Mouse (Mus musculus) CH12F3 (cell line): ENCODE results near the gene Naip6.
"Not testable (repeated sequence)": the region's sequence is repeated elsewhere in the genome, so short reads cannot be mapped to it uniquely, and the experiment has no call there.

ENCODE experiments used
- in situ Hi-C: fragments of 300-500 bp; cut with MboI; formaldehyde crosslinking; loops from 2 replicates; pipeline ENCODE4 v1.14.3; 2020; ENCODE audit warnings: low sequenced_read_pairs

Naip6 gene

DNA sequence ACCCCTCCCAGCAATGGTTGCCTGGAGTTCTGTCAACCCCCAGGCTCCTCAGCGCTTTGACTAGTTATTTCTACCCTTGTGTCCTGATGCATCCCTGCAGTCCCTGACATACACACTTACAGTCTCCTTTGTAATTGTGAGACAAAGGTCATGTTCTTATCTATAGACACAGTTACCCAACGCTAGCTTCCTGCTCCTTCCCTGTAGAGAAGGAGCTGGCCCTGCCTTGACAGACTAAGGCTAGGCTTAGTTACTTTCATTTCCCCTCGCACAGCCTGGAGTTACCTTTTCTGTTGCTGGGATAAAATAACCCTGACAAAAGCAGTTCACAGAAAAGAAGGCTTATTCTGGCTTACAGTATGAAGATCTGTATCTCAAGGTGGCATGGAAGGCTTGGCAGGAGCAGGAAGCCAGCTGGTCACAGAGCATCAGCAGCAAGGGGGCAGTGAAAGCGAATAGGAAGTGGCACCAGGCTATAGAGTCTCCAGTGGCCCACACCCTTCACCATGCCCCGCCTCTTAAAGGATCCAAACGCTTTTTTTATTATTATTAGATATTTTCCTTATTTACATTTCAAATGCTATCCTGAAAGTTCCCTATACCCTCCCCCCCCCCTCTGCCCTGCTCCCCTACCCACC lies at the start of gene Naip6:
Gene Naip6, minus strand, starts transcription at position 419 of the 638 bp plus-strand sequence.
- in situ Hi-C loops: not testable (repeated sequence)

DNA sequence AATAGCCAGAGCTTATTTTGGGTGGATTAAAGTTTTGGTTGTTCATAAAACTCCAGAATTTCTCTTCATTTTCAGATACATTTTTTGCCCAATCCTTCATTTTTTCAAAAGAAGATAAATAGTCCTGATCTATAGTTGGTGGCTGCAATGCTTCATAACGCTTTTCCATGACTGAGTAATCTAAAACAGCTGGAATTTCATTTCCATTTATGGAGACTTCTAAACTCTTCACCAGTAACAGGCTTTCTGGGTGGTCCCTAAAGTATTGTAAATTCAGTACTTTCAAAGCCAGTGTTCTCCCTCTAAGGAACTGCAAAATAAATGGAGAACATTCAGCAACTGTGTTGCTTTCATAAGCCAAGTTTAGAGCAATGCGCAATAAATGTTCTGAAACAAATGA lies 34.8 kb upstream of the Naip6 start:
- in situ Hi-C loops: not testable (repeated sequence)

DNA sequence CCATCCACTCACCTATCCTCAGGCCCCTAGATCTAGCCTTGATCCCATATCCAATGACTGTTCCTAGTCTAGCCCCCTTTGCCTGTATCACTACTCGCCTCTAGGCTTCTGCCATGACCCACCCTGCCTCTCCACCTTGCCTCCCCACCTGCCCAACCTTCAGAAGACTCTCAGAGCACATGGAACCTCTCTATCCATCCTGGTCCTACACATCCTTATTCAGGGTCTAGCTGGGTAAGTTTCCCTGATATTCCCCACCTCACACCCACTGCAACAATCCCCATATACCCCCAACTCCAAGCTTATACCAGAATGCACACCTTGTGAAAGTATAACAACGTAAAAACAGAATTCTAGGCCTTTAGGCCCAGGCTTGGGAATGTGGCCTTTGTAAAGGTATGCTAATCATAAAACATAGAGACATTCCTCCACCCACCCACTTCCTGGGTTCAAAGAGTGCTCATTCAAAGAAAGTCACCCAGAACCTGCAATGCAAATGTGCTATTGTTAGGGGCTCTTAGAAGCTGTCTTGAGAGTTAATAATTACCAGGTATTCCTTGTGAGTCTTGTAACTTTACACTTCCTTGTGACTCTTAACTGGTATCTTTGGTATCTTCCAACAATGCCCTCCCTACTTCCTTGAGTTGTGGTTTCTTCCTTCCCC lies 32.2 kb upstream of the Naip6 start:
- in situ Hi-C loops: not testable (repeated sequence)

DNA sequence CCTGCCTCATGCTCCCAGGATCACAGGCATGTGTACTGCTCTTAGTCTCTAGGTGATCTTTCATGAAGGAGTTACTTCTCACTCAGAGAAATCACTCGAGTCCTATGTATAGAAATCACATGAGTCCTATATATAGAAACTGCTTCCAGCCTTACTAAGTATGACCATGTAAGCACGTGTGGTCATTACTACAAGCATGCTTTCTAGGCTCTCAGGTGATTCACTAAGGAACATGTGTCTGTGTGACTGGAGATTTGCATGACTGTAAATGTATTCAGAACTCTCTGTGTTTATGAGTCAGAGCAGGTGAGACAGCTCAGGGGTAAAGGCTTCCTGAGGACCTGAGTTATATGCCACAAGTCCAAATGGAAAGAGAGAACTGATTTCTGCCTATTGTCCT lies 24.3 kb upstream of the Naip6 start:
- in situ Hi-C loops: no loop called here

DNA sequence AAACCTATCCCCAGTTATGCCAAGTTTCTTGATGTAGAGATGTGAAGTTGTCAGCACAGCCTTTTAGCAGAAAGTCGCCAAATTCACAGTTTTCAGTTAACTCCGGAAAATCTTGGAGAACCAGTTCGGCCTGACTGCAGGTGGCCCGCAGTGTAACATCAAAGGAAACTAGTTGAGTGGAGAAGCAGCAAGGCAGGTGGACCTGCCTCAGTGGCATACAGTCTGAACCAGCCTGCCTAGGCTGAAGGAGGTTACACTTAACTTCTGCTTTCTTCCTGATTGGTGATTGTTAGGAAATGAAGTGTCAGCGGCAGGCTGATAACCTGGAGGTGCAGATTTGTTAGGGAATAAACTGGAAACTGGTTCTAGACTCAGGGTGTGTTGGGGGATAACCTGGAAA lies 14.3 kb upstream of the Naip6 start:
- in situ Hi-C loops: not testable (repeated sequence)

DNA sequence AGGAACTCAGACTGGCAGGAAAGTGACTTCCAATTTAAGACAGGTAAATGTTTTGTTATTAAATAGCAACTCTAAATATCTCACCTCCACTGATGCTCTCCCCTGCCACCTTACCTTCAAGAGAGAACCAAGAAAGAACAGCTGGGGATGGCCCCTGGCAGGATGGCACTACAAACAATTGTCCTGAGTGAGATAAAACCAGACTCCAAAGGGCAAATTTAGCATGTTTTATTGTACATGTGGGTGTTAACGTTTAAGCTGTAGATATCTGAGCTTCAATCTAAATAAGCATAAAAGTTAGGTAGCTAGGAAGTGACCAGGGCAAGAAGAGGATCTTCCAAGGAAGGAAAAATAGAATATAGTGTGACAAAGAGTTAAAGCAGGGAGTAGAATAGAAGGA lies 11.4 kb upstream of the Naip6 start:
- in situ Hi-C loops: not testable (repeated sequence)

DNA sequence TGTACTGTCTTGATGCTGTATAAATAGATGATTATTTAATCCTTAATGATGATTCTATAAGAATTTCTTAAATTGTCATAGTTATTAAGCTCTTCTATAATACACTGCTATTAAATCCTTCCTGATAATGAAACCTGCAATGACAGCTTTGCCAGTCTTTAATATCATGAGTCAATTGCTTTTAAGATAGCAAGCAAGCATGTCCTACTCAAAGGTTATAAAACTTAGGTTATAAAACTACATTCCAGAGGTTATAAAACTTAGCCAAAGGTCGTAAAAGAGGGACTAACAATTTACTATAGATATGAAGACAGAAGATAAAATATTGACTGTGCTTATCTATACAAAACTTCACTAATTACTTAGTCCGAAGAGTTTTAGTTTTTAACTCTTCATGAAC lies 10.6 kb upstream of the Naip6 start:
- in situ Hi-C loops: not testable (repeated sequence)

DNA sequence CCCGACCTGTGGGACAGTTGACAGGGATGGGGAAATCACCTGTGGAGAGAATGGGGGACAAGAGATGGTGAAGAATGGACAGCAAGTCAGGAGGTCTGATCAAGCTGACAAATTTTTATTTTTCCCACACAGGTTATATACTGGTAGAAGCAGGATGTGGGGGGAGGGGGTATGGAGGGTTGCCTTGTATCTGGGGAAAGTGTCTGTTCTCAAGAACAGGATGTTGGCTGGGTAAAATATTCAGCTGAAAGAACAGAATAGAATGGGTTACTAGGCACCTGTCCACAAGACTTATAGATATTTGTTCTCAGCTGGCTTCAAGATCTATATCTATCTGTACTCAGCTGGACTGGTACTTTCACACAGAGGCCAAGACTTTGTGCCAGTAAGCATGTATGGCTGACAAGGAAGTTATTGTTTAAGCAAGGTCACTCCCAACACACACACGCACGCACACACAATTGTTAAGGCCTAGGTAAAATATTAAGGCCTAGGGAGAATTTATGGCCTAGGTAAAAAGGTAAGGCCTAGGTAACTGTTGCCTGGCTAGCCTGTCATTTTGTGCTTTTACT lies 4.9 kb upstream of the Naip6 start:
- in situ Hi-C loops: not testable (repeated sequence)

DNA sequence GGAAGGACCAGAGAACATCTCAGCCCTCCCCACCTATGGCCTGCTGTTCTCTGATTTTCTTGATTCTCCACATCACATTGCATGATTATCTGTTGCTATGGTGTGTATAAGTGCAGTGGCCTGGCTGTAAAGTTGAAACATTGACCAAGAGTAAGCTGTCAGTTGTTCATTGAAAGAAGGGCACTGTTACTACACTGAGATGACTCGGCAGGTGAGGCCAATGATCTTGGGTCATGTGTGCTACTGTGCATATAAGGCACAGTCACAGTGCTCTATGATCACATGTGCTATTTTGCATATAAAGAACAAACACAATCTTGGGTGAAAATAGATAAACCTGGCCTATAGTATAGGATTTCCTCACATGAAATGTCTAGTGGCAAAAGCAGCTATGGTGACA lies 32.9 kb downstream of the Naip6 start:
- in situ Hi-C loops: no loop called here

DNA sequence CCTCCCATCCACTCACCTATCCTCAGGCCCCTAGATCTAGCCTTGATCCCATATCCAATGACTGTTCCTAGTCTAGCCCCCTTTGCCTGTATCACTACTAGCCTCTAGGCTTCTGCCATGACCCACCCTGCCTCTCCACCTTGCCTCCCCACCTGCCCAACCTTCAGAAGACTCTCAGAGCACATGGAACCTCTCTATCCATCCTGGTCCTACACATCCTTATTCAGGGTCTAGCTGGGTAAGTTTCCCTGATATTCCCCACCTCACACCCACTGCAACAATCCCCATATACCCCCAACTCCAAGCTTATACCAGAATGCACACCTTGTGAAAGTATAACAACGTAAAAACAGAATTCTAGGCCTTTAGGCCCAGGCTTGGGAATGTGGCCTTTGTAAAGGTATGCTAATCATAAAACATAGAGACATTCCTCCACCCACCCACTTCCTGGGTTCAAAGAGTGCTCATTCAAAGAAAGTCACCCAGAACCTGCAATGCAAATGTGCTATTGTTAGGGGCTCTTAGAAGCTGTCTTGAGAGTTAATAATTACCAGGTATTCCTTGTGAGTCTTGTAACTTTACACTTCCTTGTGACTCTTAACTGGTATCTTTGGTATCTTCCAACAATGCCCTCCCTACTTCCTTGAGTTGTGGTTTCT lies 45.9 kb downstream of the Naip6 start:
- in situ Hi-C loops: not testable (repeated sequence)

DNA sequence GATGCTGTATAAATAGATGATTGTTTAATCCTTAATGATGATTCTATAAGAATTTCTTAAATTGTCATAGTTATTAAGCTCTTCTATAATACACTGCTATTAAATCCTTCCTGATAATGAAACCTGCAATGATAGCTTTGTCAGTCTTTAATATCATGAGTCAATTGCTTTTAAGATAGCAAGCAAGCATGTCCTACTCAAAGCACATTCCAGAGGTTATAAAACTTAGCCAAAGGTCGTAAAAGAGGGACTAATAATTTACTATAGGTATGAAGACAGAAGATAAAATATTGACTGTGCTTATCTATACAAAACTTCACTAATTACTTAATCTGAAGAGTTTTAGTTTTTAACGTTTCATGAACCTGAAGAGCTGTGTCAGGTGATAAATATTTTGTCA lies 60.5 kb downstream of the Naip6 start:
- in situ Hi-C loops: not testable (repeated sequence)

DNA sequence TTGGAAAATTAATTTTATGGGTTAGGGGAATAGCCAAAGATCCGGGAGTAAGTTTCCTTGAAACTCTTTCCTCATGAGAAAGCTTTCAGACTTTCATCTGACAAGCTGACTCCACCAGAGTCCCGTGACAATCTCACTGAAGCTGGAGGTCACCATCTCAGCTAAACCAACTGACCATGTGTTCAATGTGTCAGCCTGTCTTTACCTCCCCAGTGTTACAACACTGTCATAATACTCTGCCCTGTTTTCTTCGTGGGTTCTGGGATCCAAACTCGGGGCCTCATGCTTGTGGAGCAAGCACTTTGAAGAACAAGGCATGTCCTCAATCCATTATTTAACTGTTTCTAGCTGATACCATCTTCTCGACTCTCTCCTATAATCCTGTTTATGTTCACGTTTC lies 61.5 kb downstream of the Naip6 start:
- in situ Hi-C loops: not testable (repeated sequence)

DNA sequence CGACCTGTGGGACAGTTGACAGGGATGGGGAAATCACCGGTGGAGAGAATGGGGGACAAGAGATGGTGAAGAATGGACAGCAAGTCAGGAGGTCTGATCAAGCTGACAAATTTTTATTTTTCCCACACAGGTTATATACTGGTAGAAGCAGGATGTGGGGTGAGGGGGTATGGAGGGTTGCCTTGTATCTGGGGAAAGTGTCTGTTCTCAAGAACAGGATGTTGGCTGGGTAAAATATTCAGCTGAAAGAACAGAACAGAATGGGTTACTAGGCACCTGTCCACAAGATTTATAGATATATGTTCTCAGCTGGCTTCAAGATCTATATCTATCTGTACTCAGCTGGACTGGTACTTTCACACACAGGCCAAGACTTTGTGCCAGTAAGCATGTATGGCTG lies 65.6 kb downstream of the Naip6 start:
- in situ Hi-C loops: not testable (repeated sequence)

DNA sequence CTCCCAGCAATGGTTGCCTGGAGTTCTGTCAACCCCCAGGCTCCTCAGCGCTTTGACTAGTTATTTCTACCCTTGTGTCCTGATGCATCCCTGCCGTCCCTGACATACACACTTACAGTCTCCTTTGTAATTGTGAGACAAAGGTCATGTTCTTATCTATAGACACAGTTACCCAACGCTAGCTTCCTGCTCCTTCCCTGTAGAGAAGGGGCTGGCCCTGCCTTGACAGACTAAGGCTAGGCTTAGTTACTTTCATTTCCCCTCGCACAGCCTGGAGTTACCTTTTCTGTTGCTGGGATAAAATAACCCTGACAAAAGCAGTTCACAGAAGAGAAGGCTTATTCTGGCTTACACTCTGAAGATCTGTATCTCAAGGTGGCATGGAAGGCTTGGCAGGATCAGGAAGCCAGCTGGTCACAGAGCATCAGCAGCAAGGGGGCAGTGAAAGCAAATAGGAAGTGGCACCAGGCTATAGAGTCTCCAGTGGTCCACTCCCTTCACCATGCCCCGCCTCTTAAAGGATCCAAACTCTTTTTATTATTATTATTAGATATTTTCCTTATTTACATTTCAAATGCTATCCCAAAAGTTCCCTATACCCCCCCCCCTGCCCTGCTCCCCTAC lies 70.5 kb downstream of the Naip6 start:
- in situ Hi-C loops: not testable (repeated sequence)

DNA sequence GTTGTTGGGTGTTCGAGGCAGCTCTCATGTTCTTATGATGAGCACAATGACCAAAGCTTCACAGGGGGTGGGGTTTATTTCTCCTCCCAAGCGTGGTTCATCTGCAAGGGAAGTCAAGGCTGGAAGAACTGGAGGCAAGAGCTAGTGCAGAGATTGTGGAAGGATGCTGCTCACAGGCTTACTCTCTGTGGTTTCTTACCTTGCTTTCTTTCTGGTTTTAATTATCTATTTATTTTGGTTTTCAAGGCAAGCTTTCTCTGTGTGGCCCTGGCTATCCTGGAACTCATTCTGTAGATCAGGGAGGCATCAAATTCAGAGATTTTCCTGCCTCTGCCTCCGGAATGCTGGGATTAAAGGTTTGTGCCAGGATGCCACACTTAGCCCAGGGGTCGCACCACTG lies 71.3 kb downstream of the Naip6 start, which contains the start of gene Naip5:
Gene Naip5, minus strand, starts transcription at position 101 of the 400 bp plus-strand sequence.
- in situ Hi-C loops: not testable (repeated sequence)

DNA sequence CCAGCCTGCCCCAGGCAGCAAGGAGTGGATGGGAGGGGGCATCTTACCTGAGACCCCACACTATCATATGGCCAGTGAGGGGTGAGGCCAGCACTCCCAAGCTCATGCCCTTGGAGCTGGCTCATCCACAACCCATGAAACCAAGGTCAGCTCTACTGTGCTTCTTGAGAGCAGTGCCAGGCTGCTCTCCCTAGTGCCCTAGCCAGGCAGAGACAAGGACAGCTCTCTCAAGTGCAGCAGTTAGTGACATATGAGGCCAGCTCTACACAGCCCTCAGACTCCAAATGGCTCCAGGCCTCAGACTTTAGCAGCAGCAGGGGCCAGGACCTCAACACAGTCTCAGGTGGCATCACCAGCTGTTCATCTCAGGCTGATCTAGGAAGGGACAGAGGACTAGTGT lies 73.8 kb downstream of the Naip6 start:
- in situ Hi-C loops: no loop called here
